Comparison of ENCODE assay signal across 16 mouse cellular contexts in the genomic region with DNA sequence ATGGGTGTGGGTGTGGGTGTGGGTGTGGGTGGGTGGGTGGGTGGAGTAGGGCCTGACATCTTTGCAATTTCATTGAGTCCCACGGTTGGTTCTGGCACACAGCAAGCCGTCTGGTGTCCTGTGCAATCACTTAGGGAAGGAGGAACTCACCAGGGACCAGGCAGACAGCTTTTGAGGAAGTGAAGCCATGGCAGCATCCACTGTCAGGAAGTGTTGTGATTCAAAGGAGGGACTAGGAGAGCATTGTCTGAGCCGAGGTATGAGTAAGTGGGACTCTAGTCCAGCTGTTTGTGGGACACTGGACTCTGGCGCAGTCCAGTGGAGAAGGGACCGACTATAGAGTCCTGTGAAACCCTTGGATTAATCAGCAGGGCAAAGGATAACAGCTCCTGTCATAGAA.
DNase-seq lines count a peak whose midpoint lies in the region; ATAC-seq lines count a peak whose summit lies in the region.
"Had no signal": no experiment of that assay in that cellular context is flagged by ENCODE, and none has a peak within 500 bp of the region (broad histone marks: within the 10 kb centered on the region; RNA-seq: fewer than 3 reads in every experiment).

No protein-coding gene starts in this region.

- intact Hi-C loops in heart, postnatal 25 days (cut with DNase I): loop anchor here (5.0 kb wide), 1 partner anchor 79 kb away; no protein-coding TSS in a partner anchor

- no peaks in the 10 kb centered on the region for H3K36me3 ChIP-seq in midbrain, embryonic 16.5 days (ENCODE audit: control insufficient read depth, insufficient read depth, low read length)
- H3K36me3 ChIP-seq: forebrain, embryonic 15.5 days; hindbrain, embryonic 12.5 days; liver, embryonic 13.5 days had no signal

- H3K4me1 ChIP-seq in midbrain, embryonic 16.5 days (ENCODE audit: control insufficient read depth, insufficient read depth, low read length): peaks cover 28% of the 10 kb centered on the region
- H3K4me1 ChIP-seq: forebrain, embryonic 15.5 days had no signal

- H3K4me2 ChIP-seq in midbrain, embryonic 16.5 days (ENCODE audit: low read length): no peak overlapping the region
- H3K4me2 ChIP-seq: forebrain, embryonic 15.5 days; hindbrain, embryonic 12.5 days; liver, embryonic 13.5 days had no signal

- WGBS in midbrain, embryonic 16.5 days: 80% methylated on average over 5 of the region's 5 CpGs

- H3K9ac ChIP-seq in midbrain, embryonic 16.5 days (ENCODE audit: low read depth, low read length): no peak overlapping the region
- H3K9ac ChIP-seq: forebrain, embryonic 15.5 days; hindbrain, embryonic 12.5 days; liver, embryonic 13.5 days had no signal

- no peaks in the 10 kb centered on the region for H3K9me3 ChIP-seq in midbrain, embryonic 16.5 days (replicated peaks; ENCODE audit: control insufficient read depth, low read length, poor library complexity, severe bottlenecking)
- H3K9me3 ChIP-seq: forebrain, embryonic 15.5 days; hindbrain, embryonic 12.5 days; liver, embryonic 13.5 days had no signal

- no peak overlapping the region for H3K4me3 ChIP-seq in midbrain, embryonic 16.5 days (ENCODE audit: low read depth, low read length)
- H3K4me3 ChIP-seq: forebrain, embryonic 15.5 days; hindbrain, embryonic 12.5 days; layer of hippocampus, adult 2 months; liver, embryonic 13.5 days had no signal

- no peak for ATAC-seq in frontal cortex, adult (ENCODE audit: low TSS enrichment)
- no peak for ATAC-seq in midbrain, embryonic 16.5 days
- ATAC-seq: activated CD4-positive, CD25-positive, alpha-beta regulatory T cell, adult 4 months; forebrain, embryonic 15.5 days; intestine, embryonic 16.5 days had no signal

- peak; percentile 15 for DNase-seq in kidney, adult 9 months
- DNase-seq in kidney, adult 18-20 months: no peak
- DNase-seq in 416B (ENCODE audit: low read depth): peak; percentile 28
- peak; percentile 29 for DNase-seq in brain, adult 2 months (ENCODE audit: low read depth, low spot score)
- peak; percentile 22 for DNase-seq in heart, postnatal 25 days (ENCODE audit: low spot score)
- DNase-seq in right cerebral cortex, postnatal 14 days: no peak
- DNase-seq: cerebellum, adult 11 months; gastrocnemius, postnatal 10 days; liver, embryonic 13.5 days had no signal

- H3K27ac ChIP-seq in midbrain, embryonic 16.5 days (ENCODE audit: low read length): no peak overlapping the region
- H3K27ac ChIP-seq: forebrain, embryonic 15.5 days; hindbrain, embryonic 12.5 days; liver, embryonic 13.5 days had no signal

- no peaks in the 10 kb centered on the region for H3K27me3 ChIP-seq in midbrain, embryonic 16.5 days (ENCODE audit: control insufficient read depth, insufficient read depth, low read depth, low read length)
- H3K27me3 ChIP-seq: hindbrain, embryonic 12.5 days; liver, embryonic 13.5 days had no signal

Comparison
In these comparisons a context has a peak if more than half of its experiments do, and no peak if none do; other contexts are left out.
1. DNase-seq: peak in kidney, adult 9 months (single experiment), 416B (single experiment), brain, adult 2 months (single experiment) and heart, postnatal 25 days (single experiment); none in kidney, adult 18-20 months (single experiment) and right cerebral cortex, postnatal 14 days (single experiment).